Mouse (Mus musculus): ENCODE data around the gene Gm37240.

DNA sequence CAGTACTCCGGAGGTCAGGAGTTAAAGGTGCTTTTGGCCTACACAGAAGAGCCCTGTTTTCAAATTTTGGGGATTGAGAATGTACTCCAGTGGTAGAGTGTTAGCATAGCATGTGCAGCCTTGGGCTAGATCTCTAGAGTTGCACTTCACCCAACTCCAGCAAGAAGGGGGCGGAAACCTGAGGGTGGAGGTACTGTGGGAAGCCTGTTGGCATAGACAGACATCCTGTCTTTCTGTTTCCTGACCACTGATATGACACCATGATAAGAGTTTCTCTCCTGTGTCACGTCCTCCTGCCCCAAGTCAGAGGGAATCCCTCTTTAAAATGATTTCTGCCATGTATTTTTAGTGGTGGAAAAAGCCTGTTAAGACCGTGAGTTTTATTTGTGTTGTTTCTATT is 1038.5 kb downstream of the Gm37240 start:
- no peak for TF ChIP-seq CTCF (IDR thresholded peaks at IDR 0.05; ENCODE audit: low read depth)
- TF ChIP-seq EP300 (optimal IDR thresholded peaks at IDR 0.05): no peak
